ENCODE assay signal across 20 mouse cellular contexts in the genomic region with DNA sequence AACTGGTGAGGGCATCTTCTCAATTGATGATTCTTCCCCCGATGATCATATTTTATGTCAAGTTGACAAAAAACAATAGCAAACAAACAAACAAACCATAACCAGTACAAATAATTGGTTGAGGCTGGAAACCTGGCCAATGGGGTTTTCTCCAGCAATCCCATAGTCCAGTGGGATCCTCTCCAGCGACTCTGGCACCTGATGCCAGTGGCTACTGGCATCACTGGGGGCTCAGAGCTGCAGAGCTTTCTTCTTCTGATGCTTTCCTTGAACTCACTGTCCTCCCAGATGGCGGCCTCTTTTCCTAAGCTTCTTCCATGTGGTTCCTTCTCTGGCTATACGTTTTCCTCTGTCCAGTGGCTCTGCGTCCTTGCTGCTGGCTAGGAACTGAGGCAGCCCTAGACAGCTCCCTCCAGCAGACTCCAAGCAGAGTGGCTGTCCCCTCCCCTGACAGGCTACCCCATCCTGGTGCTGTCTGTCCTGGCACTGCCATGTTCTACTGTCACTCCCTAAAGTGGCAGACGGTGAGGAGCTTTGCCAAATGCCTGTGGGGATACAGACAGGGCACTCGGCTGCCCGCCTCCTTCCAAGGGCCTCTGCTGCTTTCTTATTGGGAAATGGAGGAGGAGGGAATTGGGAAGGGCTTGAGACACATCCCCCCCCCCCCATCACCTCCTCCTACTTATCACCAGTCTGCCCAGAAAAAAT. TPM values are rescaled to one million over a fixed set of nuclear protein-coding genes. Genes with fewer than 3 reads are reported as not detected.
DNase-seq lines count a peak whose midpoint lies in the region; ATAC-seq lines count a peak whose summit lies in the region.
"Had no signal": no experiment of that assay in that cellular context is flagged by ENCODE, and none has a peak within 500 bp of the region (broad histone marks: within the 10 kb centered on the region; RNA-seq: fewer than 3 reads in every experiment).

No protein-coding gene starts in this region.

- ATAC-seq in hindbrain, embryonic 15.5 days (ENCODE audit: low FRiP score, low read depth) = peak; percentile 44; the same call in 1 of the 2 replicates
- ATAC-seq in hindbrain, embryonic 12.5 days (ENCODE audit: low FRiP score) = no peak
- 0 out of 2 replicates have a peak, but pooled peaks have one; percentile 40 for ATAC-seq in cerebellum, adult (ENCODE audit: insufficient number of reproducible peaks, low FRiP score, low TSS enrichment)
- ATAC-seq in forebrain, embryonic 15.5 days (replicated peaks) = peak; percentile 81
- ATAC-seq: midbrain, embryonic 16.5 days had no signal

- H3K36me3 ChIP-seq in hindbrain, embryonic 15.5 days = no peaks in the 10 kb centered on the region
- H3K36me3 ChIP-seq in hindbrain, embryonic 12.5 days = no peaks in the 10 kb centered on the region
- H3K36me3 ChIP-seq in forebrain, embryonic 15.5 days = no peaks in the 10 kb centered on the region
- H3K36me3 ChIP-seq: embryonic facial prominence, embryonic 13.5 days; heart, embryonic 12.5 days had no signal

- H3K27ac ChIP-seq in hindbrain, embryonic 15.5 days (replicated peaks) = no peak overlapping the region
- H3K27ac ChIP-seq in hindbrain, embryonic 12.5 days = no peak overlapping the region
- H3K27ac ChIP-seq in forebrain, embryonic 15.5 days (replicated peaks) = peak overlapping the region; percentile 82
- H3K27ac ChIP-seq: embryonic facial prominence, embryonic 13.5 days; gastrocnemius, adult 2 months; left cerebral cortex, adult 2 months had no signal

- 0 out of 2 replicates have a peak, but pooled peaks cover 3% of the 10 kb centered on the region for H3K27me3 ChIP-seq in hindbrain, embryonic 15.5 days
- peaks cover 11% of the 10 kb centered on the region; the same call in 1 of the 2 replicates for H3K27me3 ChIP-seq in hindbrain, embryonic 12.5 days
- no peaks in the 10 kb centered on the region for H3K27me3 ChIP-seq in forebrain, embryonic 15.5 days

- peaks cover 10% of the 10 kb centered on the region for H3K4me1 ChIP-seq in hindbrain, embryonic 15.5 days (replicated peaks)
- H3K4me1 ChIP-seq in hindbrain, embryonic 12.5 days = 0 out of 2 replicates have a peak, but pooled peaks cover 3% of the 10 kb centered on the region
- peaks cover 39% of the 10 kb centered on the region for H3K4me1 ChIP-seq in forebrain, embryonic 15.5 days
- H3K4me1 ChIP-seq: embryonic facial prominence, embryonic 13.5 days had no signal

- H3K9ac ChIP-seq in hindbrain, embryonic 15.5 days = no peak overlapping the region
- H3K9ac ChIP-seq in hindbrain, embryonic 12.5 days = no peak overlapping the region
- no peak overlapping the region for H3K9ac ChIP-seq in forebrain, embryonic 15.5 days (replicated peaks)
- H3K9ac ChIP-seq: embryonic facial prominence, embryonic 13.5 days; heart, embryonic 12.5 days had no signal

- 64% methylated on average over 8 of the region's 8 CpGs for WGBS in hindbrain, embryonic 15.5 days
- WGBS in hindbrain, embryonic 12.5 days = 74% methylated on average over 8 of the region's 8 CpGs
- 55% methylated on average over 8 of the region's 8 CpGs for WGBS in forebrain, embryonic 15.5 days

- no peaks in the 10 kb centered on the region for H3K9me3 ChIP-seq in hindbrain, embryonic 15.5 days
- no peaks in the 10 kb centered on the region for H3K9me3 ChIP-seq in hindbrain, embryonic 12.5 days (replicated peaks)
- H3K9me3 ChIP-seq in forebrain, embryonic 15.5 days = no peaks in the 10 kb centered on the region
- H3K9me3 ChIP-seq: embryonic facial prominence, embryonic 13.5 days; heart, embryonic 12.5 days had no signal

- DNase-seq in cerebellum, adult 9-10 months = peak; percentile 58
- no peak for DNase-seq in right cerebral cortex, adult 2 months (ENCODE audit: low spot score in 2 of 2)
- DNase-seq in lung, postnatal 25 days (ENCODE audit: low spot score) = no peak
- DNase-seq: adrenal gland, postnatal 36 days; gastrocnemius, adult 2 months; heart, postnatal 14 days; kidney, postnatal 36 days; layer of hippocampus, adult 9-11 months; lung, adult 2 months; right cerebral cortex, postnatal 4 days had no signal

- no peak overlapping the region for H3K4me2 ChIP-seq in hindbrain, embryonic 15.5 days
- H3K4me2 ChIP-seq in hindbrain, embryonic 12.5 days (replicated peaks) = no peak overlapping the region
- no peak overlapping the region for H3K4me2 ChIP-seq in forebrain, embryonic 15.5 days (replicated peaks)
- H3K4me2 ChIP-seq: embryonic facial prominence, embryonic 13.5 days; heart, embryonic 12.5 days; liver, embryonic 11.5 days had no signal

- no peak overlapping the region for H3K4me3 ChIP-seq in hindbrain, embryonic 15.5 days
- H3K4me3 ChIP-seq in hindbrain, embryonic 12.5 days = no peak overlapping the region
- no peak overlapping the region for H3K4me3 ChIP-seq in forebrain, embryonic 15.5 days
- H3K4me3 ChIP-seq: embryonic facial prominence, embryonic 13.5 days; gastrocnemius, adult 2 months; heart, embryonic 12.5 days; left cerebral cortex, adult 2 months had no signal

RNA-seq across cellular contexts. Expression of gene Mpped1, which starts 7.8 kb away (rescaled TPM):
- 17.7 and 25.5 TPM in 2 replicates for polyA plus RNA-seq in hindbrain, embryonic 15.5 days (2015; fragmentation: Nextera tagmentation; extraction: Ambion mirVana)
- 3.1 and 4.9 TPM in 2 replicates for polyA plus RNA-seq in hindbrain, embryonic 12.5 days (2016; fragmentation: Nextera tagmentation; extraction: Ambion mirVana)
- polyA plus RNA-seq in forebrain, embryonic 15.5 days (2015; fragmentation: Nextera tagmentation; extraction: Ambion mirVana) = 323 and 347 TPM in 2 replicates
- polyA plus RNA-seq: lung, adult 2 months; urinary bladder, adult 2 months had no signal

RNA-seq across cellular contexts. Expression of gene Scube1, which starts 46.7 kb away (rescaled TPM):
- polyA plus RNA-seq in hindbrain, embryonic 15.5 days (2015; fragmentation: Nextera tagmentation; extraction: Ambion mirVana) = 8.4 and 9.7 TPM in 2 replicates
- 32.4 and 33.2 TPM in 2 replicates for polyA plus RNA-seq in hindbrain, embryonic 12.5 days (2016; fragmentation: Nextera tagmentation; extraction: Ambion mirVana)
- polyA plus RNA-seq in forebrain, embryonic 15.5 days (2015; fragmentation: Nextera tagmentation; extraction: Ambion mirVana) = 17.9 and 20.9 TPM in 2 replicates

Comparison
In these comparisons a context has a peak if more than half of its experiments do, and no peak if none do; other contexts are left out.
1. RNA of gene Mpped1, which starts 7.8 kb away (polyA plus RNA-seq): 323 to 347 TPM in forebrain, embryonic 15.5 days; 17.7 to 25.5 TPM in hindbrain, embryonic 15.5 days and 3.1 to 4.9 TPM in hindbrain, embryonic 12.5 days; every median in the first group is over 10 times any median in the second.